Mouse (Mus musculus) C2C12 (cell line): ENCODE measurements around the gene Cadm1.

Source experiments
- CTCF ChIP-seq: IDR thresholded peaks from one replicate; pipeline ENCODE4 v1.5.1; 2011; ENCODE audit not compliant: control insufficient read depth, insufficient read depth, insufficient read length
- MYOG ChIP-seq: IDR thresholded peaks from one replicate; pipeline ENCODE4 v1.6.1; 2011; ENCODE audit not compliant: control insufficient read depth, insufficient read length; ENCODE audit errors: extremely low read depth

DNA sequence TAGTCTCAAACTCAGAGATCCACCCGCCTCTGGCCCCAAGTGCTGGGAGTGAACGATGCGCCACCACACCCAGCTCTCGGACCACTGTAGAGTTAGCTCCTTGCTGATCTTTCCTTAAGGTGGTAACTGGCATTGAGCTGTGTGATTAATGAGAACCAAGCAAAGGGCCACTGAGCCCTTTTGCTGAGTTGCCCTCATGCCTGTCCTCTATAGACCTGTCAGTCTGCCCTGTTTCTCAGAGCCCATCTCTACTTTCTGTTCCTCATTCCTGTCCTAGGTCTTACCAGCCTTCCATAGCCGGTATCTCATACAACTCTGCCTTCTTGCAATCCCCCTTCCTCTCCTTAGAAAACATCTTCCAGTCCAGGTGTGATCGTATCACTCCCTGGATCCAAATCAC lies 242.8 kb downstream of the Cadm1 start:
- TF ChIP-seq MYOG (no peak), CTCF (no peak)
